Mouse (Mus musculus) brain, embryonic 14.5 days (tissue): ENCODE data around the gene Pofut2.

Experiments
- CTCF ChIP-seq: fragments of 200-500 bp; IDR thresholded peaks from 2 replicates; pipeline ENCODE4 v1.5.1; 2012; ENCODE audit warnings: inconsistent platforms, mild to moderate bottlenecking, moderate library complexity, borderline replicate concordance; ENCODE audit not compliant: insufficient read depth, insufficient read length; ENCODE audit errors: extremely low read depth
- POLR2A ChIP-seq: fragments of 200-500 bp; IDR thresholded peaks from 2 replicates; pipeline ENCODE4 v1.6.1; 2012; ENCODE audit warnings: mild to moderate bottlenecking, inconsistent platforms, borderline replicate concordance; ENCODE audit not compliant: poor library complexity, insufficient read depth, insufficient read length, severe bottlenecking; ENCODE audit errors: extremely low read depth

DNA sequence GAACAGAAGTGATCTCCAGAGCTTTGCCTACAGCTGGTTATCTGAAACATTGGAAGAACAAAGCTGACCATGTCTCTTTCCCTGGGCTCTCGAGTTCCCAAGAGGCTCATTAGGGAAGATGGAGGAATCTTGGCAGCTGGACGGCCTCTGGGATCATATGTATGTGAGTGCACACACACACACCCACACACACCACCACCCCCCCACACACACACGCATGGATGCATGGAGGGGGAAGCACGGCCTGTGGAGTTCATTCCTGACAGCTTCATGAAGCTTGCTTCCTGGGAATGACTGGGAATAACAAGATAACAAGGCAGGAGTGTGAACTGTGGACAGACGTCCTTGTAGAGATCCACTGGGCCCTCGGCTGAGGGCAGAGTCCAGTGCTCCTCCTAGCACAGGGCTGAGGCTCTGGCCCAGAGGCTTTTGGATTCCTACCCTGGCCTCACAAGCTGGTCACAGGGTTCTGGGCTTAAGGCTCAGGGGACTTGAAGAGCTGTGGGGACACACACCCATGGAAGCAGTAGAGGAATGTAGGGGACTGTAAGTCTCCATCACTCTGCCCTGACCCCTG is 41.8 kb upstream of the Pofut2 start:
- TF ChIP-seq CTCF (no peak), POLR2A (no peak)
